Mouse (Mus musculus) MEL (cell line): ENCODE results near the gene Hps6. TPM values are rescaled to one million over a fixed set of nuclear protein-coding genes. Genes with fewer than 3 reads are reported as not detected.

Source experiments
- BHLHE40 ChIP-seq: IDR thresholded peaks from 2 replicates; pipeline ENCODE4 v1.6.1; 2012; ENCODE audit warnings: low read depth, mild to moderate bottlenecking, inconsistent platforms, low read length, improper control_type of control experiment, borderline replicate concordance
- MAZ ChIP-seq: IDR thresholded peaks from 2 replicates; pipeline ENCODE4 v1.6.1; 2012; ENCODE audit warnings: low read depth, mild to moderate bottlenecking, inconsistent platforms, low read length, improper control_type of control experiment
- MXI1 ChIP-seq: IDR thresholded peaks from 2 replicates; pipeline ENCODE4 v1.6.1; 2011; ENCODE audit warnings: mild to moderate bottlenecking, low read depth, low read length, improper control_type of control experiment
- POLR2AphosphoS2 ChIP-seq: IDR thresholded peaks from 2 replicates; pipeline ENCODE4 v1.6.1; 2011; ENCODE audit warnings: low read length, improper control_type of control experiment
- RAD21 ChIP-seq: IDR thresholded peaks from 2 replicates; pipeline ENCODE4 v1.6.1; 2011; ENCODE audit warnings: mild to moderate bottlenecking, low read depth, low read length, improper control_type of control experiment
- SIN3A ChIP-seq: IDR thresholded peaks from 2 replicates; pipeline ENCODE4 v1.6.1; 2012; ENCODE audit warnings: low read length, improper control_type of control experiment, inconsistent platforms
- polyA plus RNA-seq, 2 experiments: library from polyadenylated mRNA; stranded (reverse) in 1 of 2; unstranded in 1 of 2; fragments of >175 nt in 1 of 2; fragments of >200 nt in 1 of 2; gene quantifications; 2 replicates each; pipeline versions ENCODE4 v1.2.1 to v1.2.4; 2012; ENCODE audit warnings: low replicate concordance in 2 of 2, low read depth in 1 of 2; ENCODE audit not compliant: insufficient read length in 2 of 2, insufficient read depth in 1 of 2, missing spikeins in 1 of 2
- total RNA-seq: library from RNA; depleted of rRNA; stranded (reverse); fragments of 300-350 nt; gene quantifications from 2 replicates; pipeline ENCODE4 v1.2.3, GENCODE M21; 2012; rRNA removed

The Hps6 gene
- total and polyA plus RNA-seq, 3 experiments, result 11.5 to 13.2 TPM; not detected in 1

- no peak for TF ChIP-seq MAZ
- TF ChIP-seq MXI1, result no peak
- no peak for TF ChIP-seq BHLHE40
- no peak for TF ChIP-seq RAD21
- no peak for TF ChIP-seq POLR2AphosphoS2
- TF ChIP-seq SIN3A, result no peak; the same call in 1 of the 2 replicates
Measured at GRCm38 (mm10) chr19:46050462-46050861, 47.2 kb downstream of the Hps6 start (continued).

Other genes starting within 250 kb of the Hps6 start
- gene Mgea5, start 219.7 kb upstream of the Hps6 start, total RNA-seq, result 54.4 and 64.2 TPM in 2 replicates
- 10 to 100 TPM in 1 of 2 experiments, not detected in 1; 67.0 TPM for gene Mgea5, start 219.7 kb upstream of the Hps6 start, polyA plus RNA-seq
- not detected in 2 replicates for gene Kcnip2, start 187.4 kb upstream of the Hps6 start, total RNA-seq
- gene Kcnip2, start 187.4 kb upstream of the Hps6 start, polyA plus RNA-seq, result under 1 TPM in 1 of 2 experiments, not detected in 1; 0.14 TPM
- gene Armh3, start 5.0 kb upstream of the Hps6 start, total RNA-seq, result 4.1 TPM in 2 replicates
- gene Armh3, start 5.0 kb upstream of the Hps6 start, polyA plus RNA-seq, result 10 to 100 TPM in 1 of 2 experiments, not detected in 1; 10.8 TPM
- 39.3 and 41.9 TPM in 2 replicates for gene Pprc1, start 41.4 kb downstream of the Hps6 start, total RNA-seq
- gene Pprc1, start 41.4 kb downstream of the Hps6 start, polyA plus RNA-seq, result 100 to 1,000 TPM in 1 of 2 experiments, 10 to 100 TPM in 1; 27.8 to 135 TPM
- 299 and 357 TPM in 2 replicates for gene Ldb1, start 41.7 kb downstream of the Hps6 start, total RNA-seq
- gene Ldb1, start 41.7 kb downstream of the Hps6 start, polyA plus RNA-seq, result 100 to 1,000 TPM; 632 to 842 TPM
- 276 and 294 TPM in 2 replicates for gene Nolc1, start 72.4 kb downstream of the Hps6 start, total RNA-seq
- 100 to 1,000 TPM; 213 to 753 TPM for gene Nolc1, start 72.4 kb downstream of the Hps6 start, polyA plus RNA-seq
- gene Elovl3, start 128.4 kb downstream of the Hps6 start, total RNA-seq, result 1.2 and 1.4 TPM in 2 replicates
- 1 to 10 TPM in 1 of 2 experiments, not detected in 1; 2.3 TPM for gene Elovl3, start 128.4 kb downstream of the Hps6 start, polyA plus RNA-seq
- 0.08 and 0.10 TPM in 2 replicates for gene Pitx3, start 144.8 kb downstream of the Hps6 start, total RNA-seq
- gene Pitx3, start 144.8 kb downstream of the Hps6 start, polyA plus RNA-seq, result under 1 TPM in 1 of 2 experiments, not detected in 1; 0.28 TPM
- gene Gbf1, start 149.0 kb downstream of the Hps6 start, total RNA-seq, result 20.1 and 23.7 TPM in 2 replicates
- gene Gbf1, start 149.0 kb downstream of the Hps6 start, polyA plus RNA-seq, result 100 to 1,000 TPM in 1 of 2 experiments, 10 to 100 TPM in 1; 54.1 to 400 TPM